ENCODE assay signal across 9 mouse cellular contexts in genomic region chr6:37142991-37143866, GRCm38 (mm10).
A peak's percentile ranks its signal among the peaks of the same experiment; 100 is the strongest.
DNase-seq lines count a peak whose midpoint lies in the region; ATAC-seq lines count a peak whose summit lies in the region.
"Had no signal": no experiment of that assay in that cellular context is flagged by ENCODE, and none has a peak within 500 bp of the region (broad histone marks: within the 10 kb centered on the region; RNA-seq: fewer than 3 reads in every experiment).

No protein-coding gene starts in this region.

- intact Hi-C loops in heart, postnatal 10 days (cut with DNase I): no loop called here

- no peaks in the 10 kb centered on the region for H3K36me3 ChIP-seq in stomach, embryonic 16.5 days (ENCODE audit: control insufficient read depth, insufficient read depth, low read length)

- H3K9me3 ChIP-seq in stomach, embryonic 16.5 days (replicated peaks; ENCODE audit: control insufficient read depth, low read length): no peaks in the 10 kb centered on the region

- H3K27me3 ChIP-seq in stomach, embryonic 16.5 days (ENCODE audit: control insufficient read depth, insufficient read depth, low read length): no peaks in the 10 kb centered on the region

- no peak overlapping the region for H3K9ac ChIP-seq in stomach, embryonic 16.5 days (ENCODE audit: low read length)

- peak; percentile 37; the same call in 1 of the 2 replicates for ATAC-seq in stomach, embryonic 16.5 days (ENCODE audit: insufficient read depth, low FRiP score)
- ATAC-seq: Patski had no signal

- WGBS in stomach, embryonic 16.5 days: 71% methylated on average over 11 of the region's 11 CpGs

- H3K27ac ChIP-seq in stomach, embryonic 16.5 days (ENCODE audit: low read length): peak overlapping the region; percentile 76

- no peak overlapping the region for H3K4me3 ChIP-seq in stomach, embryonic 16.5 days (replicated peaks; ENCODE audit: low read length)

- peaks cover 13% of the 10 kb centered on the region for H3K4me1 ChIP-seq in stomach, embryonic 16.5 days (ENCODE audit: control insufficient read depth, insufficient read depth, low read length)

- DNase-seq in kidney, adult 9 months: peak; percentile 7
- DNase-seq in kidney, adult 8-10 months: no peak
- DNase-seq in adrenal gland, adult 8-10 months: peak; percentile 36
- peak; percentile 56 to 67 for DNase-seq in cerebellum, postnatal 10 days
- DNase-seq in heart, postnatal 10 days: peak; percentile 31 to 49
- DNase-seq in urinary bladder, adult 2 months (ENCODE audit: low spot score): no peak
- no peak for DNase-seq in thymus, postnatal 14 days

- H3K4me2 ChIP-seq in stomach, embryonic 16.5 days (ENCODE audit: low read depth, low read length): peak overlapping the region; percentile 8; the same call in 1 of the 2 replicates

Comparison
In these comparisons a context has a peak if more than half of its experiments do, and no peak if none do; other contexts are left out.
1. DNase-seq: peak in kidney, adult 9 months (single experiment), adrenal gland, adult 8-10 months (single experiment), cerebellum, postnatal 10 days (2 of 2) and heart, postnatal 10 days (2 of 2); none in kidney, adult 8-10 months (0 of 2), urinary bladder, adult 2 months (single experiment) and thymus, postnatal 14 days (single experiment).